Mouse (Mus musculus) midbrain, embryonic 16.5 days (tissue): Measurements from ENCODE around the gene Mael. TPM values are rescaled to one million over a fixed set of nuclear protein-coding genes. Genes with fewer than 3 reads are reported as not detected.

Experiments
- ATAC-seq: fragments of 200-750 bp; cut with Nextera tagmentation; 2 replicates; pipeline ENCODE4 v1.8.0; 2017; ENCODE audit warnings: moderate TSS enrichment
- H3K27ac ChIP-seq: fragments of 300-500 bp; sonication (generic); 2 replicates; pipeline ENCODE4 v1.5.1; 2014; ENCODE audit warnings: mild to moderate bottlenecking, low read length, mixed read lengths
- H3K27me3 ChIP-seq: fragments of 300-500 bp; sonication (generic); 2 replicates; pipeline ENCODE4 v1.6.1; 2014; ENCODE audit warnings: low read depth, low read length, mixed read lengths; ENCODE audit not compliant: control insufficient read depth, insufficient read depth
- H3K36me3 ChIP-seq: fragments of 300-500 bp; sonication (generic); 2 replicates; pipeline ENCODE4 v1.6.1; 2014; ENCODE audit warnings: mild to moderate bottlenecking, low read length, moderate library complexity, mixed read lengths; ENCODE audit not compliant: control insufficient read depth, insufficient read depth
- H3K4me1 ChIP-seq: fragments of 300-500 bp; sonication (generic); 2 replicates; pipeline ENCODE4 v1.6.1; 2014; ENCODE audit warnings: mild to moderate bottlenecking, low read length, mixed read lengths; ENCODE audit not compliant: control insufficient read depth, insufficient read depth
- H3K4me2 ChIP-seq: fragments of 300-500 bp; sonication (generic); 2 replicates; pipeline ENCODE4 v1.6.1; 2014; ENCODE audit warnings: mild to moderate bottlenecking, low read length, mixed read lengths
- H3K4me3 ChIP-seq: fragments of 300-500 bp; sonication (generic); 2 replicates; pipeline ENCODE4 v1.5.1; 2014; ENCODE audit warnings: low read depth, mild to moderate bottlenecking, low read length, moderate library complexity, mixed read lengths
- H3K9ac ChIP-seq: fragments of 300-500 bp; sonication (generic); 2 replicates; pipeline ENCODE4 v1.6.1; 2014; ENCODE audit warnings: low read depth, low read length, mixed read lengths
- H3K9me3 ChIP-seq: fragments of 300-500 bp; sonication (generic); replicated peaks from 2 replicates; pipeline ENCODE4 v1.6.1; 2014; ENCODE audit warnings: mild to moderate bottlenecking, low read length, mixed read lengths; ENCODE audit not compliant: control insufficient read depth, poor library complexity, severe bottlenecking
- WGBS: fragments of 180-500 bp; shearing (Covaris S2); extraction: QIAGEN DNeasy Blood & Tissue Kit; methylation state at CpG from one replicate; pipeline ENCODE4 v1.1.7; 2014; 5-methylcytosine and 5-hydroxymethylcytosine counted together
- polyA plus RNA-seq: library from polyadenylated mRNA; unstranded; fragments of >200 nt; fragmentation: Nextera tagmentation; extraction: Ambion mirVana; gene quantifications from 2 replicates; pipeline ENCODE4 v1.2.1, GENCODE M21; 2015

Mael gene
- 0.14 TPM in 1 of 2 replicates, not detected in the other for polyA plus RNA-seq

- WGBS = 87% methylated on average over 47 of the region's 53 CpGs
- no peak within 1 kb of the TSS for H3K4me3 ChIP-seq
- H3K27ac ChIP-seq = no peak within 1 kb of the TSS
- peaks cover 5% of the 10 kb centered on the region; the same call in 1 of the 2 replicates for H3K9me3 ChIP-seq
- ATAC-seq = no peak
- H3K36me3 ChIP-seq = no peaks in the 10 kb centered on the region
- no peak within 1 kb of the TSS for H3K9ac ChIP-seq
- H3K4me2 ChIP-seq = no peak within 1 kb of the TSS
- H3K27me3 ChIP-seq = no peaks in the 10 kb centered on the region
- H3K4me1 ChIP-seq = no peaks in the 10 kb centered on the region
Observed at GRCm38 (mm10) chr1:166238315-166238969, at the start of gene Mael. Mael (minus strand) TSS chr1:166238747.

DNA sequence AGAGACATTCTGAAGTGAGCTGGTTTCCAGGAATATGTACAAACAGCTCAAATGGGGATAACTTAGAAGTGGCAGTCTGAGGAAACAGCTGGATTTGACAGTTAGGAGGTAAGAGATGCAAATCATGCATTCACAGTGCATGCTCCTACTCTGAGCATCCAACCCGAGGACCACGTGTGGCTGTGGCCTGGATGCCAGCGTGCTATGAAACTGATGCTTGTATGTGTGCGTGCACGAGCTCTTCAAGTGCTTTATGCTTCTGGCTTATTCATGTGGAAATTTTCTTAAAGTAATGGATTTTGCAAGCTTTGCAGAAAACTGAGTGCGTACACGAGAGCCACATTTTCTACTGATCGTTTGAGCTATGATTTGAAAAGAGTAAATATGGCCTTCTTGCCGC, 47.7 kb upstream of the Mael start:
- peak overlapping the region; percentile 41 for H3K27ac ChIP-seq
- no peaks in the 10 kb centered on the region for H3K9me3 ChIP-seq
- ATAC-seq = no peak
- 30% methylated on average over 9 of the region's 9 CpGs for WGBS
- H3K4me2 ChIP-seq = no peak overlapping the region
- H3K4me1 ChIP-seq = peaks cover 48% of the 10 kb centered on the region
- H3K27me3 ChIP-seq = no peaks in the 10 kb centered on the region
- no peak overlapping the region for H3K4me3 ChIP-seq
- H3K36me3 ChIP-seq = no peaks in the 10 kb centered on the region
- no peak overlapping the region for H3K9ac ChIP-seq

DNA sequence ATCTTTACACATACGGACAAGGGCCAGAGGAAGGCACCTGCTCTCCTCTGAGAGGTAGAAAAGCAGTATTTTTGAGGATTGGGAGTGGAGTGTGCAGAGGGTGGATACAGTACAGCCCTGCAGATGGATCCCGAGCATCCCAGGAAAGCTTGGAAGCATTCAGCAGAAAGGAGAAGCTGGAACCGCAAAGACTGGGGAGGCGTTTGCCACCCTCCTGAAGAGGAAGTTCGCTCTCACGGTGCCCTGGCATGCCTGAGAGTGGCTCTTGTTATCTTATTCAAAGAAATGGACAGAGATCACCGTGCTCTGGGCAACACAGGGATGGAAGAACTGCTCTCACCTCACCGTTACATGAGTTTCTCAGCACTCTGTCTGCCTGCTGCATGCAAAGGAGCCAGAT, 45.8 kb upstream of the Mael start:
- Histone ChIP-seq H3K27ac (peak overlapping the region; percentile 64), H3K27me3 (no peaks in the 10 kb centered on the region), H3K36me3 (no peaks in the 10 kb centered on the region), H3K9ac (no peak overlapping the region), H3K4me3 (no peak overlapping the region), H3K9me3 (no peaks in the 10 kb centered on the region), H3K4me1 (peaks cover 66% of the 10 kb centered on the region), H3K4me2 (no peak overlapping the region)
- WGBS = 38% methylated on average over 8 of the region's 8 CpGs
- no peak for ATAC-seq

GRCm38 (mm10) chr1:166283451-166283850, 44.9 kb upstream of the Mael start:
- Histone ChIP-seq H3K36me3 (no peaks in the 10 kb centered on the region), H3K4me2 (no peak overlapping the region), H3K27ac (peak overlapping the region; percentile 68; the same call in 1 of the 2 replicates), H3K9me3 (no peaks in the 10 kb centered on the region), H3K4me3 (no peak overlapping the region), H3K9ac (no peak overlapping the region), H3K4me1 (peaks cover 76% of the 10 kb centered on the region), H3K27me3 (no peaks in the 10 kb centered on the region)
- ATAC-seq = no peak
- WGBS = 41% methylated on average over 6 of the region's 6 CpGs

- peaks cover 82% of the 10 kb centered on the region for H3K4me1 ChIP-seq
- WGBS = 2% methylated on average over 22 of the region's 22 CpGs
- no peaks in the 10 kb centered on the region for H3K27me3 ChIP-seq
- peak overlapping the region; percentile 15; the same call in 1 of the 2 replicates for H3K9ac ChIP-seq
- H3K27ac ChIP-seq = peak overlapping the region; percentile 68
- peak; percentile 79 for ATAC-seq
- no peaks in the 10 kb centered on the region for H3K36me3 ChIP-seq
- no peak overlapping the region for H3K4me3 ChIP-seq
- no peaks in the 10 kb centered on the region for H3K9me3 ChIP-seq
- H3K4me2 ChIP-seq = peak overlapping the region; percentile 46
Observed at GRCm38 (mm10) chr1:166282597-166283210, 44.2 kb upstream of the Mael start.

DNA sequence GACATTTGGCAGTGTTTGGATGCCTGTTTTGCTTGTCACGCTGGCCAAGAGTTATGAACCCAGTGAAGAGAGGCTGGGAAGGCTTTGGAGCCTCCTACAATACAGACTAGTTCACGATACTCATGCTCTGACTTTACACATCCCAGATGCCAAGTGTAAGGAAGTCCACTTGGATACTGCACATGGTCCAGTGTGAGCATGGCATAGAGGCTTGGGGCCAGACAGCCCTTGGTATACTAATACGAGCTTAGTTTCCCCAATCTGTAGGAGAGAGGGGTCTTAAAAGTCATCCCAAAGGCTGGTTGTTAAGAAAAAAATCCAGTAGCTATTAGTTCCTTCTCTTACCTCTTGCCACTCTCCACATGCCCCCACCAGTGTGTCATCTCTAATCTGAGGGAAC, 43.3 kb upstream of the Mael start:
- ATAC-seq = no peak; the same call in 1 of the 2 replicates
- no peaks in the 10 kb centered on the region for H3K36me3 ChIP-seq
- no peak overlapping the region for H3K4me3 ChIP-seq
- no peaks in the 10 kb centered on the region for H3K27me3 ChIP-seq
- no peaks in the 10 kb centered on the region for H3K9me3 ChIP-seq
- 25% methylated on average over 3 of the region's 3 CpGs for WGBS
- H3K4me2 ChIP-seq = no peak overlapping the region
- H3K27ac ChIP-seq = peak overlapping the region; percentile 68
- H3K9ac ChIP-seq = 0 out of 2 replicates have a peak overlapping the region, but pooled peaks have one; percentile 3
- H3K4me1 ChIP-seq = peaks cover 79% of the 10 kb centered on the region

GRCm38 (mm10) chr1:166281287-166281686, 42.7 kb upstream of the Mael start:
- Histone ChIP-seq H3K27me3 (no peaks in the 10 kb centered on the region), H3K36me3 (no peaks in the 10 kb centered on the region), H3K4me1 (peaks cover 73% of the 10 kb centered on the region), H3K27ac (peak overlapping the region; percentile 83), H3K4me3 (no peak overlapping the region), H3K4me2 (peak overlapping the region; percentile 32; the same call in 1 of the 2 replicates), H3K9me3 (no peaks in the 10 kb centered on the region), H3K9ac (no peak overlapping the region)
- no peak for ATAC-seq
- 6% methylated on average over 1 of the region's 1 CpGs for WGBS

DNA sequence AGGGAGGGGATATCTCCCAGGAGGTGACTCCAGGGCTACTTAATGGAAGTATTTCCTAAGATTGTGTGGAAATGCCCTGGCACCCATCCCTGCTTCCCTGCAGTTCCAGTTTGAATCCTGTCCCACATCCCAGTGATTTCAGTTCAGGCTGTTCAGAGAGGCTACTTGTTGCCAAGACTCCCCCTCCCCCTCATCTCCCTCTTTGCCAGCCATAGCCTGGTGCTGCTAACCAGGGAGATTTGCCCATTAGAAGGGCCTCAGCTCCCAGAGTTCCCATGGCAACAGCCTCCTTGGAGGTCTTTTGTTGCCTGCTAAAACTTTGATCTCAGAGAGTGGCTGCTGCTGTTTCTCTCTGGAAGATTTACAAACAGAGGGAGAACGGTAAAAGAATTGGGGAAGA, 42.0 kb upstream of the Mael start:
- Histone ChIP-seq H3K9ac (no peak overlapping the region), H3K36me3 (no peaks in the 10 kb centered on the region), H3K27ac (peak overlapping the region; percentile 83), H3K4me1 (peaks cover 70% of the 10 kb centered on the region), H3K27me3 (no peaks in the 10 kb centered on the region), H3K9me3 (no peaks in the 10 kb centered on the region), H3K4me3 (no peak overlapping the region), H3K4me2 (peak overlapping the region; percentile 32)
- 0% methylated on average over 1 of the region's 1 CpGs for WGBS
- ATAC-seq = peak; percentile 89

DNA sequence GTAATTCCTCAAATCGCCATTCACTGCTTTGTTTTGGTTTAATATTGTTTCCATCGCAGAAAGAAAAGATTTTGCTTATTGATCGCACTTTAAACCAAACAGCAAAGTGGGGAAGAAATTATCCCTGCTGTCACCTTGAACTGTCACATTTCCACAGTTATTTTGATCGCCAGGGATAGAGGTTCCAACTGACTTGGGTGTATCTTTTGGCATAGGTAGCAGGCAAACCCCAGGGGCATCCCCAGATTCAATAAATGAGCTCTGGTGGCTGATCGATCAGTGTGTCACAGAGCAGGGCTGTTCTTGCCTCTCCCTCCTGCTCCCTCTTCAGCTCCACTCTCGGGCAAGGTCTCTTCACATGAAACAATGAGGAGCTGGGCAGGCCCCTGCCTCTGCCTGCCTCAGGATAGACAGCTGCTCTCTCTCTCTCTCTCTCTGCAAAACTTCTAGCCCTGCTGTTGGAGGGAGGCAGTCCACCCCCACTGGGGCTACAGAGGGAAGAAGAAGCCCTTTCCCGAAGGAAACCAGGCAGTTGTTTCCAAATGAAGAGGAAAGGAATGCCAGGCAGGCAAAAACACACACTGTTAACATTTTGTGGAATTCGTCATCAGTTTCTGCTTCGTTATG, 41.1 kb upstream of the Mael start:
- H3K4me2 ChIP-seq = peak overlapping the region; percentile 32
- H3K4me1 ChIP-seq = peaks cover 65% of the 10 kb centered on the region
- peak overlapping the region; percentile 38 for H3K9ac ChIP-seq
- 12% methylated on average over 9 of the region's 9 CpGs for WGBS
- no peaks in the 10 kb centered on the region for H3K36me3 ChIP-seq
- no peaks in the 10 kb centered on the region for H3K9me3 ChIP-seq
- peak overlapping the region; percentile 83 for H3K27ac ChIP-seq
- no peak for ATAC-seq
- H3K4me3 ChIP-seq = no peak overlapping the region
- no peaks in the 10 kb centered on the region for H3K27me3 ChIP-seq
